Mouse (Mus musculus): ENCODE results near the gene Ccl21b.
"Not testable (repeated sequence)": the region's sequence is repeated elsewhere in the genome, so short reads cannot be mapped to it uniquely, and the experiment has no call there.

Gene Ccl21b

GRCm38 (mm10) chr4:42255467-42255866, at the start of gene Ccl21b:
Gene Ccl21b, plus strand, starts transcription at chr4:42255767.
- DNase-seq (ENCODE audit: low spot score) = not testable (repeated sequence)

- DNase-seq (ENCODE audit: low spot score) = not testable (repeated sequence)
These were observed 15.2 kb upstream of the Ccl21b start, which contains the start of gene Gm10600 for GRCm38 (mm10) chr4:42240339-42240738. Gene Gm10600, plus strand, starts transcription at chr4:42240639.

- DNase-seq (ENCODE audit: low spot score) = not testable (repeated sequence)
These were observed 38.4 kb downstream of the Ccl21b start, which contains the start of gene Gm21953 for GRCm38 (mm10) chr4:42293967-42294366. Gene Gm21953, plus strand, starts transcription at chr4:42294267.

Data from T-cell, adult 2 months (primary cell).